Mouse (Mus musculus) kidney, postnatal 14 days (tissue): ENCODE results near the gene Gm49373.
A peak's percentile ranks its signal among the peaks of the same experiment; 100 is the strongest.

ENCODE experiments used
- DNase-seq: peaks from one replicate; pipeline ENCODE4 v3.0.0; 2022; ENCODE audit warnings: mixed read lengths

The Gm49373 gene

GRCm38 (mm10) chr9:21027774-21028290 lies 45.1 kb downstream of the Gm49373 start:
- no peak for DNase-seq

- no peak for DNase-seq
Measured at GRCm38 (mm10) chr9:21026849-21027248, 46.0 kb downstream of the Gm49373 start.

- DNase-seq, result no peak
Measured at GRCm38 (mm10) chr9:21025258-21025810, 47.6 kb downstream of the Gm49373 start.

DNA sequence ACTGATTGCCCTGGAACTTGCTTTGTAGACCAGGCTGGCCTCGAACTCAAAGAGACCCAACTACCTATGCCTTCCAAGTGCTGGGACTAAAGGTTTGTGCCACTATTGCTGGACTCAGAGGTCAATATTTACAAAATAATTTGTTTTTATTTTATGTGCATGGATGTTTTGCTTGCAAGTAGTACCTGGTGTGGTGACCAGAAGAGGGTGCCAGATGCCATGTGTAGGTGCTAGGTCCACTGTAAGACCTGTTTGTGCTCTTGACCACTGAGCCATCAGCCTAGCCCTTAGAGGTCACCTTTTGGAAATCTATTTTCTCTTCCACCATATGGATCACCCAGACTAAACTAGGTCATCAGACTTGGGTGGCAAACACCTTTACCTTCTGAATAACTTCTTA lies 50.2 kb downstream of the Gm49373 start:
- no peak for DNase-seq

- DNase-seq, result no peak
Measured at GRCm38 (mm10) chr9:21022288-21022687, 50.6 kb downstream of the Gm49373 start.

DNA sequence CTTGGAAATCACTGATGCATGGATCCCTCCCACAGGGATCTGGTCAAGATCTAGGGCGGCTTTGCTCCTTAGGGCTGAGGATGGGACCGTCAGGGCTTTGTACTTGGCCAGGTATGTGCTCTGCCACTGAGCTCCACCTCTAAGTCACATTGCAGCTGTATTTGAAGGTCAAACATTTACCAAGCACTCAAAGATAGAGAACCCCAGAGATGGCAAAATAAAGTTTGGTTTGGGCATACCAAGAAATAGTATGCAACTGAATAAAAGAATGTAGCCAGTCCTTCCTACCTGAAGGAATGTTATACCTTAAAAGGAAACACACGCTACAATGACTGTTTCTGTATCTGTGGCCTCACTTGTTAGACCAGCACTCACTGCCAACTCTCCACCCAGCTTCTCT lies 51.5 kb downstream of the Gm49373 start:
- no peak for DNase-seq

- no peak for DNase-seq
Measured at GRCm38 (mm10) chr9:21018600-21018999, 54.3 kb downstream of the Gm49373 start.

DNA sequence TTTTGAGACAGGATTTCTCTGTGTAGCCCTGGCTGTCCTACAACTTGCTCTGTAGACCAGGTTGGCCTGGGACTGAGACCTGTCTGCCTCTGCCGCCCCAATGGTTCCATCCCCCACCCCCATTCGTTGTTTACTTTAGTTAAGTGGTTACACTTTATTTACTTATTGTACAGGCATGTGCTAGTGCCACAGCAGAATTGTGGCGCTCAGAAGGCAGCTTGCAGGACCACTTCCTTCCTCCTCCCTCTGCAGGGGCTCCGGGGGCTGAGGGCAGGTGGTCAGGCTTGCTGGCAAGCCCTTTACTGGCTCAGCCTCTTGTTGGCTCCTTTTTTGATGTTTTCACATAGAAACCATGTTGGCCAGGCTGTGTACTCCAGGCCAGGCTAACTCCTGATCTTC lies 55.7 kb downstream of the Gm49373 start:
- no peak for DNase-seq

DNA sequence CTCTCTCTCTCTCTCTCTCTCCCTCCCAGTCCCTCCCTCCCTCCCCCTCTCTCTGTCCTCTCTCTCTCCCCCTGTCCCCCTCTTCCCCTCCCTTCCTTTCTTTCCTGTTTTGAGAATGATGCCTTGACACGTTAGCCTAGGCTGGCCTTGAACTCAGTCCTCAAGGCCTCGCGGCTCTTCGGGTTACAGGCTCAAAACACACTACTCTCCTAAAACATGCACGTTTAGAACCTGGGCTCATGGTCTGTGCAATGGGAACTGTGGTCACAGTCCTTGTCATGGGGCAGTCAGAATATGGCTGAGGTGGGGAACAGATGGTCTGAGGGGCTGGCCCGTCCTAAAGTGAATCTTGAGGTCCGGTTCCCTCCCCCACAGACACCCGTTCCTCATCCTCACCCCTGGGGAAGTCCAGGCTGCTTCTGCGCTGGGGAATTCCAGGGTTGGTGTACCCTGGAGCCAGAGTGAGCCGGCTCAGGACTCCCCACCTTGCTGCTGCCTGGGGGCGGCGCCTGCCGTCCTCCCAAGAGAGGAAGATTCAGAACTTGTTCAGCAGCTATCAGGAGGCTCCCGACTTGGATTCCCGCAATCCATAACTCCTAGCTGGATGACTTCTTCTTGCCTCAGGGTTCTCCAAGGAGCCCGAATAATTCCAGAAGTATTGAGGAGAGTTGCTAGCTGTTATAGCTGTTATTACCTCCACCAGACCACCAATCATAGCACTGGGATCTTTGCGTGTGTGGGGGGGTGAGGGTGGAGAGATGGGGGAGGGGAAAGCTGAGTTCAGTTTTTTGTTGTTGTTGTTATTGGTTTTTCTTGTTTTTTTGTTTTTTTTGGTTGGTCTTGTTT lies 56.3 kb downstream of the Gm49373 start:
- DNase-seq, result peak; percentile 32

DNA sequence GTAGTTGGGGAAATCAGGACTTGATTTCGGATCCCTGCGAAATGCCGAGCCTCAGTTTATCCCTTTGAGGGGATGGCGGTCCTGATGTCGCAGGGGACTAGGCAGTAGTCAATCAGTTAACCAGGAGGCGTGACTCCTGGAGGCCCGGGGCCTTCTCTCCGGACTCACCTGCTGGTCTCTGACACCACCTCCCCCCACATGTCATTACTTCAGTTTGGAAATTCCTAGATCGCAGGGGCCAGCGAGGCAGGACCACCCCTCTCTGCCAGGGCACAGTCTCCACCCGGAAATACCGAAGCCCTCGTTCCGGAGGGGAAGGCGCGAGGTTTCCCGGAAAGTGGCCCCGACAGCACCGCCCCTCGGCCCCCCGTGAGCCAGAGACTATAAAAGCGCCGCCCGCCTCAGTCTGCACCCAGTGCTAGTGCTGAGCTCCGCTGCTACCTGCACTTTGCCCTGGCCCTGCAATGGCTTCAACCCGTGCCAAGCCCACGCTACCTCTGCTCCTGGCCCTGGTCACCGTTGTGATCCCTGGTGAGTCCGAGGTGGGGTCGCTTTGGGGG lies 57.2 kb downstream of the Gm49373 start, which contains the start of gene Icam1:
Icam1 (plus strand) TSS at position 415 of the 560 bp plus-strand sequence.
- peak; percentile 90 for DNase-seq

DNA sequence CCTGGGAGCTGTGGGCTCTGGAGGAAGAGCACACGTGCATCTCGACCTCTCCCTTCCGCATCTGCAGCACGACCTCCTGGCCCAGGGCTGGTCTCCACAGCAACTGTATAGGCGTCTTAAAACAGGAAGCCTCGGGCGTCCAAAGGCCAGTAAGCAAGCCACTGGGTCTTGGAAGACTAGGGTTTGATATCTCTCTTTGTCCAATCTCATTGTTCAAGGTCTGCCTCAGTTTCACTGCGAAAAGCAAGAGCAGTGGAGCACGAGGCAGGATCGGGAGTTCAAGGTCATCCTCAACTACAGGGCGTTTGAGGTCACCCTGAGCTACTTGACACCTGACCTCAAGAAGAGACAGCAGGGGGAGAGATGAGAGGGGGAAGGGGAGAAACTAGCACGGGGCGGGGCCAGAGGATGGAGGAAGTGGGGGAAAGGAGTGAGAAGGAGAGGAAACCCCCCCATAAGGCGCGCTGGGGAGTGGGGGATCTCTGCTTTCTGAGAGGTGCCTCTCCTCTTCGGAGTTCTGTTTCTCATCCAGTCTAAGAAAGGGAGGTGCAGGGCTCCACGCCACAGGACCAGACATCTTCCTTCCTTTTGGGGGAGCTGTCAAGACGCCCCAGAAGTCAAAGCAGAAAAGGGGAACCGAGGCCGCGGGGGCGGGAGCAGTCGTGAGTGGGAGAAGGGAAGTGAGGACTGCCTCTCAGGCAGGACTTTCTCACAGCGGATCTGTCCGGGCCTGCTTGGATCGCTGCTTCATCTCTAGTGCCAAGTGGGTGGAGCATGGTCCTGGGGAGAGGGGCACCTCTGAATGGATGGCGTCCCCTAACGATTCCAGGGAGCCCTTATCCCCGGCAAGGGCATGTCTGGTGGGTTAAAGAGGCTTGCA lies 58.0 kb downstream of the Gm49373 start:
- peak; percentile 75 for DNase-seq
